Mouse (Mus musculus) embryo, embryonic 10 days (tissue): ENCODE results near the gene Epop.

Source experiments
- DNase-seq: peaks from one replicate; pipeline ENCODE4 v3.0.0-alpha.2; 2015; ENCODE audit warnings: low spot score

Gene Epop

GRCm38 (mm10) chr11:97629576-97629975 is at the start of gene Epop:
Gene Epop (minus strand): TSS chr11:97629702.
- peak; percentile 95 for DNase-seq

GRCm38 (mm10) chr11:97678301-97678700 is 48.8 kb upstream of the Epop start:
- DNase-seq, result no peak

DNA sequence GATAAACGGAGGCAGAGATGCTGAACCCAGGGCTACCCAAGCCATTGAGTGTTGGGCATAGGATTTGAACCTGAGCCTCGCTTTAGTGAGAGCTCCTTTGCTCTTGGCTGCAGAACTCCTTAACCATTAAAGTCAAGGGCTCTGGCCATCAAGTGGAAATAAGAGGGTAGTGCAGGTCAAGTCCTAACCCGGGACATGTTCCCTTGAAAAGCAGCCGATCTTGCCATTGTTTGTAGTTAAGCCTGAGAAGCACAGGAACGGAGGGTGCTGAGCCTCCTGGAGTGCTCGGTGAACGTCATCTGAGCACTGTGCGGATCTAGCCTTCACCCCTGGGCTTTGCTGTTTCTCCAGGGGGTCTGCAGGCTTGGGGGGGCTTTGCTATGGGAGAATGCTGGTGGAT is 48.3 kb upstream of the Epop start:
- DNase-seq, result peak; percentile 63

DNA sequence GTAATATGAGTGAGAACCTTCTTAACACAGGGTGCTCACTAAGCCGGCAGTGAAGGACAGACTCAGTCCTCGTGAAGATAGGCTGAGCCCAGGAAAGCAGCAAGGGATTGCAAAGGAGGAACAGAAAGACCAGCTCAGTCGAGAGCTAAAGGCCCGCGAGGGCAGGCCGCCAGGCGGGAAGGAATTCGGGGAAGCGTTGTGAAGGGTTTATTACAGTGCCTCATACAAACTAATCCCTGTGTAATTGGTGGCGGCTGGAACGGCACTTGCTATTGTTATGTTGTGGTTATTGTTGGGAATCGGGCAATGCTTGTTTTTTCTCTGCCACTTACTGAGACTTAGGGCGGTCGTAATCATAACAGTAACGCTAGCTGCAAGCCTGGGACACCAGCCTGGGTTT is 47.9 kb upstream of the Epop start:
- DNase-seq, result no peak

- DNase-seq, result no peak
Measured at GRCm38 (mm10) chr11:97676050-97676754, 46.7 kb upstream of the Epop start.

DNA sequence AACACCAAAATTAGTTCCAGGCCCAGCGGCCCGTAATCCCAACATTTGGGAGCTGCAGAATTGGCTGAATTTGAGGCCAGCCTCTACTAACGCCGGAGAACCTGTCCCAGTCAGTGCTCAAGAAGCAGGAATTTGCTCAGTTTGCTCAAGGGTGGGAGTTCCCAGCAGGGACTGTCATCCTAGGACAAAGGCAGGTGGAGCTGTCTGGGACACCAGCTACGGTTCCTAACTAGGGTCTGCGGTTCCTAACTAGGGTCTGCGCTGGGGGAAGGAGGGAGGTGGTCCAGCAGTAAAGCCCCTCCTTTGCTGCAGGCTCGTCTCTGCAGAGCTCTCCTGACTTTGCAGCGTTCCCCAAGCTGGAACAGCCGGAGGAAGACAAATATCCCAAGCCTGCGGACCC is 43.6 kb upstream of the Epop start:
- DNase-seq, result no peak

- DNase-seq, result no peak
Measured at GRCm38 (mm10) chr11:97671177-97671527, 41.6 kb upstream of the Epop start.

DNA sequence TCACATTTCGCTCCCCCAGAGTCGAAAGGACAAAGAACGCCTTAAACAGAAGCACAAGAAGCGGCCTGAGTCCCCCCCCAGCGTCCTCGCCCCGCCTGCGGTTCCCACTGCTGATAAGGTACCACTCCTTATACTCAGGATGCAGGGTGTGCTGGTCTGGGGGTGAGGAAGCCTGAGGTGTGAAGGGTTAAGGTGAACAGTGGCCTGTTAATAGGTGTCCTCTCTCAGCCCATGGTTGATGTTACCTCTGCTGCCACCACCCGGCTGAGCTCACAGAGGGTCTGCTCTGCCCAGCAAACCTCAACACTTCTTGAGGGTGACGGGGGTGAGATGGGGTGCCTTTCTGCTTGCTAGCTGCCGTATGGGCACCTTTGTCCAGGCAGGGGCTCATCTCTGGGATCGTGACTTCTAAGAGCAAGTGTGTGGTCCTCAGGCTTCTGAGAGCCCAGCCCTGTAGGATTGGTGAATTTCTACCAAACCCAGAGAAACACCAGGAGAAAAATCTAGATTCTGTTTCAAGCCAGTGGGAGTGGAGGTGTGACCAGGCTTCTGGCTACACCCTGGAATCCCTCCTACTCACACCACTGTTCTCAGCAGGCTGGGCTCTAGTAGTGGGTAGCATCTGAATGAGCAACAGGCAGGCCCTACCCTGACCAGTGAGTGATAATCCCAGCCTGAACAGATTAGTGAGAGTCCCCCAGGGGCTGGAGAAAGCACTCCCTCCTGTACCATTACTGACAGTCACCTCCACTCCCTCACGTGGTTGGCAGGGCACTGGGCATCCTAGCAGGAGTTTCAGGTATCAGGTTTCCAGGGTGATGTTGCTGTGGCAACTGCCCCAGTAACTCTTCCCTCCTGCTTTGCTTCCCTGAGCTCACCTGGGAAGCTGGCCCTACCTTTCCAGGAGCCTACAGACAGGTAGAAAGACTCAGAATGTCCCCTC is 41.0 kb upstream of the Epop start:
- no peak for DNase-seq

- DNase-seq, result no peak
Measured at GRCm38 (mm10) chr11:97669829-97670228, 40.3 kb upstream of the Epop start.

GRCm38 (mm10) chr11:97669268-97669667 is 39.8 kb upstream of the Epop start:
- no peak for DNase-seq

DNA sequence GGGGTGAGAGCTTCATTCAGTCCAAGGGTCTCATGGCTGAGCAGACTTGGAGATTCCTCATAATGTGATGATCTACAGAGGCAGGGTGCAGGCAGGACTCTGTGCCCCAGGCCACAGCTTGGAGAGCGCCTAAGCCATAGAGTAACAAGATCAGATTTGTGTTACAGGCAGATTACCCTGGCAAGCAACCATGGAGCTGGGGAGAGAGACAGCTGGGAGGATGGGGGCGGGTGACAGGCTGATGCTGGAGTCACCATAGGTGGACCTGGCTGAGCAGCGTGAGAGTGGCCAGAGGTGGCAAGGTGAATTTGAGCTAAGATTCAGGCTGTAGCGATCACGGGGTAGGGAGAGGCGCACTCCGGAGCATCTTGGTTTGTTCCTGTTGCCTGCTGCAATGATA is 38.7 kb upstream of the Epop start:
- DNase-seq, result no peak

DNA sequence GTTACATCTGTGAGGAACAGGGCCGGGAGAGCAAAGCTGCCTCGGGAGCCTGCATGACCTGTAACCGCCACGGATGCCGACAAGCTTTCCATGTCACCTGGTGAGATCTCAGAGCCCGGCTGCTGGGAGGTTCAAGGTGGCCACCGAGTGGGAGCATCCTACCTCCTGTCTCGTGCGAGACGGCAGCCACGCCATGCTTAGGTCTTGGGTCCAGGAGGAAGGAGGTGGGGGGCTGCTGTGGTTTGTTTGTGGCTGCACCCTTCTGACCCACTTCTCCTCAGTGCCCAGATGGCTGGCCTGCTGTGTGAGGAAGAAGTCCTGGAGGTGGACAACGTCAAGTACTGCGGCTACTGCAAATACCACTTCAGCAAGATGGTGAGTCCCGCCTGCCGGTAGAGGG is 37.3 kb upstream of the Epop start:
- DNase-seq, result no peak

GRCm38 (mm10) chr11:97666221-97666620 is 36.7 kb upstream of the Epop start:
- no peak for DNase-seq

DNA sequence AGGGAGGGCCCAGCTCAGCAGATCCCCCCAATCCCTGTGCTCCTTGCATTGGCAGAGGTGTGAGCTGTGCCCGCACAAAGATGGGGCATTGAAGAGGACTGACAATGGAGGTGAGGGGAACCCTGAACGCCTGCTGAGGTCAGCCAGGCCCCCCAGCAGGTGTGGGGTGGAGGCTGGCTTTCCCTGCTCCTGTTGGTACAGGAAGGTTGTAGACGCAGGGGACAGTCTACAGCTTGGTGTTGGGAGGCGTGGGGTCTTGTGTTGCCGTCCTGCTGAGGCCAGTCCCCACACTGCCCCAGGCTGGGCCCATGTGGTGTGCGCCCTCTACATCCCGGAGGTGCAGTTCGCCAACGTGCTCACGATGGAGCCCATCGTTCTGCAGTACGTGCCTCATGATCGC is 35.9 kb upstream of the Epop start:
- DNase-seq, result no peak

- no peak for DNase-seq
Measured at GRCm38 (mm10) chr11:97664771-97665240, 35.3 kb upstream of the Epop start.

- no peak for DNase-seq
Measured at GRCm38 (mm10) chr11:97664339-97664665, 34.8 kb upstream of the Epop start.

DNA sequence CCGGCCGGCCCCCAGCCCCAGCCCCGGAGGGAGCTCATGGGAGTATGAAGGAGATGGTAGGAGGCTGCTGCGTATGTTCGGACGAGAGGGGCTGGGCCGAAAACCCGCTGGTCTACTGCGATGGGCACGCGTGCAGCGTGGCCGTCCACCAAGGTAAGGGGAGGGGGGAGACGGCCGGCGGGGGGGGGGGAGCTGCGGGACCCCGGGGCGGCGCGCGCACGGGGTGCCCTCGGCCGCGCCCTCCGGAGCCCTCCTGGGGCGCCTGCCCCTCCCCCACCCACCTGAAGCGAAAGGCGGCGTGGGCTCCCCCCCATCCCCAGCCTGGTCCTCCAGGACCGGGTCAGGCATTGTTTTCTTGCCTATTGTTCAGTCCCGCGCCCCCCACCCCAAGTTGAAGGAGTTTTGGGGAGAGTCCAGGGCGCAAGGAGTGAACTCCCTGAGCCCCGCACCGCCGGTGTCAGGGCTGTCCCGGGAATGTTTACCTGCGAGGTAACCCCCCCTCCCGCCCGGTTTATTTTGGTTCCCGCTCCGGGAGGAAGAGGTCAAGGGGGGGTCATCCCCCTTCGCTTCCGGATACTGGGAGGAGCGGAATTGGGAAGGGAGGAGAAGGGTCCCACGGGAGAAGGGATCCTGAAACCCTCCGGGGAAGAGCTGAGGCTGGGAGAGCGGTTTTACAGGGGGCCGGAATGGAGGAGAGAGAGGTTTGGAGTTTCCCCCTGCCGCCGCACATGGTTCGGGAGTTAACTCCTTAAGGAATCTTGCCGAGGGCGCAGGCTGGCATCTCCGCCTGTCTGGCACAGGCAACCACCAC is 34.2 kb upstream of the Epop start:
- DNase-seq, result peak; percentile 65

- DNase-seq, result peak; percentile 87
Measured at GRCm38 (mm10) chr11:97662893-97663527, 33.5 kb upstream of the Epop start, which contains the start of gene Mllt6. Gene Mllt6 (plus strand): TSS chr11:97663414.

DNA sequence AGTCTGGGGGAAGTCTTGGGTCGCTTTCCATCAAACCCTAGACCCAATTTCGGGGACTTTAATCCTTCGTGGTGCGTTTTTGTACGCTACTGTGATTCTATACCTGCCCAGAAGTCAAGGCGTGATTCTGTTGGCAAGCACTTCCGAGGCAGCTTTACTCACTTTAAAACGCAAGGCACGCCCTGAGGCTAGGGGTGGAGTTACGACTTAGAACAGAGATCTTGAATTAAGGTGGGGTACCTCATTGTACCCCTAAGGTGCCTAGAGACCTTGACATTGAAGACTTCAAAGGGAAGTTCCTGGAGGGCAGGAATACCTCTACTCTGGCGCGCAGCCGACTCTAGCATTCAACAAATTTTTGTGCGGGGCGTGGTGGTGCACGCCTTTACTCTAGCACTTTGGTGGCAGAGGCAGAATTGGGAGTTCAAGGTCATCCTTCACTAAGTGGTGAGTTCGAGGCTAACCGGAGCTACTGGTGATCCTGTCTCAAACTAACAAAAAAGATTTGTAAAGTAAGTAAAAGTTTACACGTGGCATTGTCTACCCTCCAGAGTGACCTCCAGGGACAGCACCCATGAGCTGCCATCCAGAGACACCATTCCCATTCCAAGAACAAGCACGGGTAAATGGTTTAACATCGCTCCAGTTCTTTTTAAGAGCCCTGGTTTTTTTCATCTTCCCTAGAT is 32.8 kb upstream of the Epop start:
- DNase-seq, result peak; percentile 52

- peak; percentile 67 for DNase-seq
Measured at GRCm38 (mm10) chr11:97661648-97662133, 32.2 kb upstream of the Epop start.
